Mouse (Mus musculus) right cerebral cortex, postnatal 36 days (tissue): Measurements from ENCODE around the gene Mup14.
"Not testable (repeated sequence)": the region's sequence is repeated elsewhere in the genome, so short reads cannot be mapped to it uniquely, and the experiment has no call there.

ENCODE experiments used
- DNase-seq, 2 experiments: peaks; one replicate each; pipeline ENCODE4 v3.0.0; 2022; ENCODE audit warnings: low spot score in 2 of 2, mixed read lengths in 1 of 2

The Mup14 gene

DNA sequence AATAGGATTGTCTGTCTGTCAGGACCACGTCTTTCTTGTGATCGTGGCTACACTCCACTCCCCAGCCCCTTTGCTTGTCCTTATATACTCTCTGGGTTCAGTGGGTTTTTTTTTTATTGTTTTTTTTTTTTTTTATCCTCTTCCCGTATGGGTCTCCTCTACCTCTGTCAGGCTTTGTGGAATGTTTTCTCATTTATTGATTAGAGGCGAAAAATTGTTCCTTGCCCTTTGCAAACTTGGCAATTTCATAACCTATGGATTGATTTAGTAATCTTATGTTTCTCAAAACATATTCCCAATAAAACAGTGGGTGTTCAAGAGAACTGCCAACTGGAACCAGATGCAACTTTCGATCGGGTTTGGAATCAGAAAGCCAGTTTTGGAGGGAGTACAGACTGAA lies at the start of gene Mup14:
Gene Mup14 (minus strand): TSS at position 101 of the 400 bp plus-strand sequence.
- DNase-seq: not testable (repeated sequence)

DNA sequence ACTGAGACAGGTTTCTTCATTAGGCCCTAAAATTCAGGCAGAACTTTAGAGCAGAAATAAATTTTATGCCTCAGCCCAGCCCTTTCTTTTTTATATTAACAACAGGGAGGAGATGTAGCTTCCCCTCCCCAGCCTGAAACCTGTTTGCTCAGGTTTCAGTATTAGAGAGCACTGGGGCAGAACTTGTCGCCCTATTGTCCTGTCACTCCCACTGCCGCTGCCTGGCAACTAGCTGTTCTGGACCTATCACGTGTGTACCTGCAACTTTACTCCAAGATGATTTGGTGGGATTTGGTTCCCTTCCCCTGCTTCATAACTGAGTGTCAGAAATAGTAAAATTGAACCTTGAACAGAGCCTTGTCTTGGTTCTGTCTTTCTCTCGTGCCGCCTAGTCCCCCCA lies 34.3 kb upstream of the Mup14 start:
- not testable (repeated sequence) for DNase-seq
